In the genomic region with DNA sequence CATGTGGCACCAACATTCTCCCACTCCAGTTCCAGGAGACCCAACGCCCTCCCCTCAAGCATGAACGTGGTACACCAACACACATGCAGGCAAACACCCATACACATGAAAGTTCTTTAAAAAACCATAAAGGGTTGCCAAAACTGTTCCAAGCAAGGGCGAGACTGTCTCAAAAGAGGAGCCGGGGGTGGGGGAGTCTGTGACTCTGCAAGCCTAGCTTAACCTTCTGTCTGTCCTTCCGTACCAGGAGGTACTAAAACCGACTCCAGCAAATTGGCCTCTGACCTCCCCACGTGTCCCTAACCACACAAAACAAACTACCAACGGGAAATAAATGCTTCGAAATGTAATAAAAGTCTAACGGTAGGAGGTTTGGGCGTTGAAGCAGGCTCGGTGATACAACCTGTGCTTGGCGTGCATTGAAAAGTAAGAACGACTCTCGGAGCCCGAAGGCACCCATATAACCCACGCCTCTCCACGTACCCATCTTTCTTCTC, we compare ENCODE assay signal across 9 mouse cellular contexts. TPM values are rescaled to one million over a fixed set of nuclear protein-coding genes. Genes with fewer than 3 reads are reported as not detected.
DNase-seq lines count a peak whose midpoint lies in the region; ATAC-seq lines count a peak whose summit lies in the region.
"Had no signal": no experiment of that assay in that cellular context is flagged by ENCODE, and none has a peak within 500 bp of the region (broad histone marks: within the 10 kb centered on the region; RNA-seq: fewer than 3 reads in every experiment).

No protein-coding gene starts in this region.

- H3K4me2 ChIP-seq in kidney, embryonic 14.5 days (replicated peaks; ENCODE audit: low read depth, low read length), result peak overlapping the region; percentile 87
- peak overlapping the region; percentile 88 for H3K4me2 ChIP-seq in liver, embryonic 11.5 days

- ATAC-seq in kidney, embryonic 14.5 days (ENCODE audit: low FRiP score, low TSS enrichment), result no peak
- ATAC-seq in liver, embryonic 11.5 days (replicated peaks; ENCODE audit: low FRiP score), result no peak

- peak overlapping the region; percentile 87 for H3K4me3 ChIP-seq in kidney, embryonic 14.5 days (ENCODE audit: low read length)
- peak overlapping the region; percentile 89 for H3K4me3 ChIP-seq in forebrain, embryonic 10.5 days
- H3K4me3 ChIP-seq in liver, embryonic 11.5 days (ENCODE audit: low read depth, low read length), result peak overlapping the region; percentile 91

- H3K27ac ChIP-seq in kidney, embryonic 14.5 days (ENCODE audit: low read depth, low read length), result peak overlapping the region; percentile 47; the same call in 1 of the 2 replicates
- H3K27ac ChIP-seq in forebrain, embryonic 10.5 days, result peak overlapping the region; percentile 100
- H3K27ac ChIP-seq in liver, embryonic 11.5 days (ENCODE audit: low read depth, low read length), result peak overlapping the region; percentile 96

- no peaks in the 10 kb centered on the region for H3K9me3 ChIP-seq in kidney, embryonic 14.5 days (ENCODE audit: control insufficient read depth, low read length)
- H3K9me3 ChIP-seq in forebrain, embryonic 10.5 days, result no peaks in the 10 kb centered on the region
- H3K9me3 ChIP-seq in liver, embryonic 11.5 days (ENCODE audit: control insufficient read depth, low read length), result no peaks in the 10 kb centered on the region

- peaks cover 39% of the 10 kb centered on the region for H3K36me3 ChIP-seq in kidney, embryonic 14.5 days (ENCODE audit: control insufficient read depth, insufficient read depth, low read length)
- peaks cover 60% of the 10 kb centered on the region for H3K36me3 ChIP-seq in forebrain, embryonic 10.5 days (replicated peaks)
- peaks cover 20% of the 10 kb centered on the region for H3K36me3 ChIP-seq in liver, embryonic 11.5 days (ENCODE audit: control insufficient read depth, insufficient read depth, low read length)

- DNase-seq in kidney, postnatal 25 days, result no peak
- DNase-seq in MEL-GATA-1-ER (ENCODE audit: extremely low read depth, low read depth), result peak; percentile 29
- peak; percentile 35 for DNase-seq in forebrain, embryonic 10.5 days (ENCODE audit: extremely low spot score, low spot score)
- peak; percentile 59 for DNase-seq in liver, embryonic 11.5 days (ENCODE audit: low spot score)
- no peak for DNase-seq in urinary bladder, postnatal 4 days (ENCODE audit: low spot score in 2 of 2)
- DNase-seq in right cerebral cortex, postnatal 14 days, result no peak
- no peak for DNase-seq in urinary bladder, postnatal 25 days (ENCODE audit: low spot score)

- no peaks in the 10 kb centered on the region for H3K27me3 ChIP-seq in kidney, embryonic 14.5 days (ENCODE audit: control insufficient read depth, insufficient read depth, low read length)
- H3K27me3 ChIP-seq in forebrain, embryonic 10.5 days (ENCODE audit: poor library complexity, severe bottlenecking), result no peaks in the 10 kb centered on the region
- no peaks in the 10 kb centered on the region for H3K27me3 ChIP-seq in liver, embryonic 11.5 days (replicated peaks; ENCODE audit: control insufficient read depth, insufficient read depth, low read length)

- WGBS in kidney, embryonic 14.5 days, result under 1% methylated on average over 18 of the region's 18 CpGs
- WGBS in forebrain, embryonic 10.5 days, result under 1% methylated on average over 18 of the region's 18 CpGs
- under 1% methylated on average over 18 of the region's 18 CpGs for WGBS in liver, embryonic 11.5 days

- peak overlapping the region; percentile 94 for H3K9ac ChIP-seq in kidney, embryonic 14.5 days (ENCODE audit: low read depth, low read length)
- H3K9ac ChIP-seq in liver, embryonic 11.5 days (ENCODE audit: low read depth, low read length), result peak overlapping the region; percentile 94

- peaks cover 8% of the 10 kb centered on the region; the same call in 1 of the 2 replicates for H3K4me1 ChIP-seq in kidney, embryonic 14.5 days (ENCODE audit: control insufficient read depth, insufficient read depth, low read length)
- peaks cover 20% of the 10 kb centered on the region for H3K4me1 ChIP-seq in forebrain, embryonic 10.5 days
- peaks cover 7% of the 10 kb centered on the region for H3K4me1 ChIP-seq in liver, embryonic 11.5 days (replicated peaks; ENCODE audit: control insufficient read depth, insufficient read depth, low read length)

RNA-seq across cellular contexts. Expression of a gene that starts 1.0 kb away (rescaled TPM):
- 107 and 123 TPM in 2 replicates for polyA plus RNA-seq in kidney, embryonic 14.5 days (2014; fragmentation: Nextera tagmentation; extraction: Ambion mirVana)
- 144 and 145 TPM in 2 replicates for polyA plus RNA-seq in forebrain, embryonic 10.5 days (2016; fragmentation: Nextera tagmentation; extraction: Ambion mirVana)
- polyA plus RNA-seq in liver, embryonic 11.5 days (2014; fragmentation: Nextera tagmentation; extraction: Ambion mirVana), result 92.6 and 94.2 TPM in 2 replicates

RNA-seq across cellular contexts. Expression of a gene that starts 37.6 kb away (rescaled TPM):
- 55.4 and 72.9 TPM in 2 replicates for polyA plus RNA-seq in kidney, embryonic 14.5 days (2014; fragmentation: Nextera tagmentation; extraction: Ambion mirVana)
- polyA plus RNA-seq in forebrain, embryonic 10.5 days (2016; fragmentation: Nextera tagmentation; extraction: Ambion mirVana), result 59.8 and 62.0 TPM in 2 replicates
- polyA plus RNA-seq in liver, embryonic 11.5 days (2014; fragmentation: Nextera tagmentation; extraction: Ambion mirVana), result 56.0 and 56.3 TPM in 2 replicates

RNA-seq across cellular contexts. Expression of a gene that starts 37.7 kb away (rescaled TPM):
- 0.57 TPM in 1 of 2 replicates, not detected in the other for polyA plus RNA-seq in kidney, embryonic 14.5 days (2014; fragmentation: Nextera tagmentation; extraction: Ambion mirVana)
- polyA plus RNA-seq in forebrain, embryonic 10.5 days (2016; fragmentation: Nextera tagmentation; extraction: Ambion mirVana), result 0.29 TPM in 1 of 2 replicates, not detected in the other
- 0.55 TPM in 1 of 2 replicates, not detected in the other for polyA plus RNA-seq in liver, embryonic 11.5 days (2014; fragmentation: Nextera tagmentation; extraction: Ambion mirVana)

RNA-seq across cellular contexts. Expression of a gene that starts 40.9 kb away (rescaled TPM):
- polyA plus RNA-seq in kidney, embryonic 14.5 days (2014; fragmentation: Nextera tagmentation; extraction: Ambion mirVana), result not detected in 2 replicates
- polyA plus RNA-seq in forebrain, embryonic 10.5 days (2016; fragmentation: Nextera tagmentation; extraction: Ambion mirVana), result not detected in 2 replicates
- not detected in 2 replicates for polyA plus RNA-seq in liver, embryonic 11.5 days (2014; fragmentation: Nextera tagmentation; extraction: Ambion mirVana)
- polyA plus RNA-seq: frontal cortex, adult 2 months had no signal

RNA-seq across cellular contexts. Expression of a gene that starts 50.6 kb away (rescaled TPM):
- 0.28 and 0.44 TPM in 2 replicates for polyA plus RNA-seq in kidney, embryonic 14.5 days (2014; fragmentation: Nextera tagmentation; extraction: Ambion mirVana)
- 0.49 TPM in 1 of 2 replicates, not detected in the other for polyA plus RNA-seq in forebrain, embryonic 10.5 days (2016; fragmentation: Nextera tagmentation; extraction: Ambion mirVana)
- polyA plus RNA-seq in liver, embryonic 11.5 days (2014; fragmentation: Nextera tagmentation; extraction: Ambion mirVana), result not detected in 2 replicates
- polyA plus RNA-seq: frontal cortex, adult 2 months had no signal

Comparison
In these comparisons a context has a peak if more than half of its experiments do, and no peak if none do; other contexts are left out.
1. H3K27ac ChIP-seq: peak in every context shown above with its lines; median percentile 100 in forebrain, embryonic 10.5 days; 96 in liver, embryonic 11.5 days; 47 in kidney, embryonic 14.5 days.
2. DNase-seq: peak in MEL-GATA-1-ER (single experiment), forebrain, embryonic 10.5 days (single experiment) and liver, embryonic 11.5 days (single experiment); none in kidney, postnatal 25 days (0 of 2), urinary bladder, postnatal 4 days (0 of 2), right cerebral cortex, postnatal 14 days (single experiment) and urinary bladder, postnatal 25 days (single experiment).
3. Peak in every context shown above with its lines, with median percentiles within 50 percentile points of each other: H3K4me3 ChIP-seq.